Mouse (Mus musculus) erythroblast, adult 5-6 weeks (primary cell): ENCODE measurements around the gene Gm17387. TPM values are rescaled to one million over a fixed set of nuclear protein-coding genes. Genes with fewer than 3 reads are reported as not detected.

ENCODE experiments used
- ATAC-seq: replicated peaks from 2 replicates; pipeline ENCODE4 v1.8.0; 2016; ENCODE audit warnings: moderate number of reproducible peaks, mild to moderate bottlenecking, moderate TSS enrichment, inconsistent platforms; ENCODE audit not compliant: poor library complexity, low FRiP score, severe bottlenecking
- total RNA-seq, 2 experiments: library from RNA; stranded (forward) in 1 of 2; stranded (reverse) in 1 of 2; fragments of 150-400 nt in 1 of 2; fragments of 200-764, 138-1000 nt in 1 of 2; gene quantifications; 2 replicates each; pipeline versions ENCODE4 v1.2.3 to v1.2.4; 2015 to 2017; ENCODE audit warnings: low replicate concordance in 2 of 2

Gm17387 gene
- not detected in 2 replicates for total RNA-seq (2015; ENCODE audit: low replicate concordance)
- total RNA-seq (2017; ENCODE audit: low replicate concordance) = not detected in 2 replicates

GRCm38 (mm10) chr7:141028831-141029230 is at the start of gene Gm17387:
Gene Gm17387 (plus strand): TSS chr7:141029131.
- ATAC-seq = no peak

GRCm38 (mm10) chr7:140981704-140982103 is 47.2 kb upstream of the Gm17387 start:
- ATAC-seq = no peak

DNA sequence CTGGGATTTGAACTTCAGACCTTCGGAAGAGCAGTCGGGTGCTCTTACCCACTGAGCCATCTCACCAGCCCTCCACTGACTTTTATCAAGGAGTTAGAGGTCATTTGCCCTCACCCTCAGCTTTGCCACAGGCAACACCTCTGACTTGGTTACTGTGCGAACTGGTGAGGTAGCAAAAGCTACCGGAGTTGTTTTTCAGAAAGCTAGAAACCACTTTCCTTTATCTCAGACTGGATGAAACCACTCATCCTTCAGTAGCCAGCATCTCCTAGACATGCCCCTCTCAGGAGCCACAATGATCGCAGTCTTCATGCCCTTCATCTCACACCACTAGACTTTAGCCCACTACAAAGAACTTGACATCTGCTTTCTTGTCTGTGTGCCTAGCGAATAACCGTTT is 46.0 kb upstream of the Gm17387 start:
- no peak for ATAC-seq

GRCm38 (mm10) chr7:140987182-140988138 is 41.5 kb upstream of the Gm17387 start:
- ATAC-seq = no peak

DNA sequence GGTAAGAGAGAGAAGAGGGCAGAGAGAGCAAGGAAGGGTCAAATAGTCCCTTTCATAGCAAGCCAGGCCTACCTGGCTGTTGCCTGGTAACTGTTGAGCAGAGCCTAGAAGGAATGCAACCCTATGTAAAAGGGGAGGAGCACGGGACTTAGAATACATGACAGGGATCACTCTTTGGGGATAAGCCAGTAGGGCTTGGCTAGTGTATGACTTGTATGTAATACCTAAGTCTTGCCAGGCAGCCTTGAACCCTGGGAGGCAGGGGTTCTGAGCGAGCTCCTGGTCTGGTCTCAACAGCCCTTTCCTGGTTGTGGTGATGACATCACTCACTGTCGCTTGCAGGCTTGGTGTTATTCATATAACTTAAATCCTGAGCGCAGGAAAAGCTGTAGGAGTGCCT is 39.9 kb upstream of the Gm17387 start:
- ATAC-seq = no peak

GRCm38 (mm10) chr7:140990185-140990584 is 38.7 kb upstream of the Gm17387 start:
- ATAC-seq = no peak

- ATAC-seq = no peak
Measured at GRCm38 (mm10) chr7:140990622-140991021, 38.3 kb upstream of the Gm17387 start.

DNA sequence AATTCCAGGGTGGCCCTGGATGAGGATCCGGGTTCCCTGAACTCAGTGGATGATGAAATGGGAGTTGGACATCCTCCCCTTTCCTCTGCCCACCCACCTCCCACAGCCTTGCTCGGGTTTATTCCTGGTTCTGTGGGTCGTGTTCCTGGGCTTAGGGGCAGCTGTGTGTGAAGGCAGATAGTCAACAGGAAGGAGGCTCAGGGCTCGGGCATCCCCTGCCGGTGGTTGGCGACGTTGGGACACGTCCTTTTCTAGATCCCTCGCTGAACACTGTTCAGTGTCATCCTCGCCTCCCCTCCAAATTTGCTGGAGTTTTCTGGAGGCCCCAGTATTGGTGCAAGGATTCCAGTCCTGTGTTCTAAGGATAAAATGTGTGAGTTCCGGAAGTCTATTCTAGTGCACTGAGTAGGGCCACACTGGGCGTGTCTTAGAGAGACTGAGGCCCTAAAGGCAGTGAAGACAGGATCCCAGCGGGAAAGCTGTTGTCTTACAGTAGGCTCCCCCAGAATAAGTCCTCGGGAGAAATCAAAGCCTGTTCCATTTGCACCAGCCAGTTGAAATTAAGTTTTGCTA is 37.7 kb upstream of the Gm17387 start:
- no peak for ATAC-seq

- no peak for ATAC-seq
Measured at GRCm38 (mm10) chr7:140997817-140998216, 31.1 kb upstream of the Gm17387 start.

- ATAC-seq = no peak
Measured at GRCm38 (mm10) chr7:140998853-140999700, 29.9 kb upstream of the Gm17387 start.

DNA sequence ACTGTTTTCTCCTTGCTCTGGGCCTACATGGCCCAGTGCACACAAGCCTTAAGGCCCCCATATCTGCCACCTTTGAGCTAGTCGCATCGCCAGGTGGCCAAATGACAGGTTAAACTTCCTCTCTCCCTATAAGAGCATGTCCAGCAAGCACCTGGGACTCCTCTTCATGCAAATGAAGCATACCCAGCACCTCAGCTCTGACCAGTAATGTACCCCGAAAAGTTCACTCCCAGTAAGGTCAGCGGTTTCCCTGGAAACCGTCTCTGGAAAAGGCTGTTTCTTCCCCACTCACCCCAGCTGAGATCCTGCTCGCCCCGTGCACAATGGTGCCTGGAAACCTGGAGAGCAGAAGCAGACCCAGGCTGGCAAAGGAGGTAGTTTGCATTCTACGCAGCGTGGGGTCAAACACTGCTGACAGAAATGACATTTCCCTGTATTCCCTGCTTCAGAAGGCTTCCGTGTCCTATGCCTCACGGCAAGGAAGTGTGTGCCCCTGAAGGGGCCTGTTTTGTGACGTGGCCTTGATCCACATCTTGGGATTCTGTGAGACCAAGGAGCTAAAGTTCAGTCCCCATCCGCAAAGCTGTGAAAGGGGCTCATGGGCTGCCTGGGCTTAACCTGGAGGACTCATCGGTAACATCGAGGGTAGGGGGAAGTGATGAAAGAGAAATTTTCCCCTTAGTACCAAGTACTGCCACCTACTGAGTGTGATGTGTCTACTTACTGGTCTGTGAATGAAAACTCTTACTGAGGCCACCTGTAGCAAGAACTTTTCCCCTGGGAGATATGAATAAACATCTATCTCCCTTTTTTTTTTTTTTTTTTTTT is 27.8 kb upstream of the Gm17387 start:
- no peak for ATAC-seq

DNA sequence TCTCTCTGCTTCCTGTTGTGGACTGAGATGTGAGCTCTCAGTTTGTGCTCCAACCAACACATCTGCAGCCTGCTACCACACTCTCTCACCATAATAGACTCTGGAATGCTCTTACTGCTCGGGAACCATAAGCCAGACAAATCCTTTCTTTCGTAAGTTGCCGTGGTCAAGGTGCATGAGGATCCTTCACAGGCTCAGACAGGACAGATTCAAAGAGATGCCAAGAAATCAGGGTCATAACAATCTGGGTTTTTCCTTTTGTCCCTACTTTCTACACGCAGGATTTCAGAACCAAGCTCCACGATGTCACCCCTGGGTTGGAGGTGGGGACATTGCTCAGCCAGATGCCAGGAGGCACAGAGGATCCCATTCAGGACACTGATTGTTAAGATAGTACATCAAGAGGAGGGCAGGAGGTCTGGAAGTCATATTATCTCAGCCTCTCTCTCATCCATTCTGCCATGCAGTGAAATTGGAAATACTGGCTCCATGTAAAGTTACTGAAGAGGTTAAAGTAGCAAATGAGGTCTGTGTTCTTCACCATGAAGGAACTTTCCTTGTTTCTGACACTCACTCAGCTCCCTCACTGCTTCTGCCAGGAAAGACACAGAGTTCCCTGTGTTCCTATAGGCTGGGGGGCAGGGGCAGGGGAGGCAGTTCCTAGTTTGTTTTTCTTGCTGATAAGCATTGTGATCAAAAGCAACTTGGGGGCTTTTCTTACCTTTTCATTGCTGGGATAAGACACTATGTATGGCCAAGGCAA is 25.5 kb upstream of the Gm17387 start:
- no peak for ATAC-seq

GRCm38 (mm10) chr7:141006446-141006845 is 22.5 kb upstream of the Gm17387 start:
- ATAC-seq = no peak

- ATAC-seq = no peak
Measured at GRCm38 (mm10) chr7:141006914-141007313, 22.0 kb upstream of the Gm17387 start.

DNA sequence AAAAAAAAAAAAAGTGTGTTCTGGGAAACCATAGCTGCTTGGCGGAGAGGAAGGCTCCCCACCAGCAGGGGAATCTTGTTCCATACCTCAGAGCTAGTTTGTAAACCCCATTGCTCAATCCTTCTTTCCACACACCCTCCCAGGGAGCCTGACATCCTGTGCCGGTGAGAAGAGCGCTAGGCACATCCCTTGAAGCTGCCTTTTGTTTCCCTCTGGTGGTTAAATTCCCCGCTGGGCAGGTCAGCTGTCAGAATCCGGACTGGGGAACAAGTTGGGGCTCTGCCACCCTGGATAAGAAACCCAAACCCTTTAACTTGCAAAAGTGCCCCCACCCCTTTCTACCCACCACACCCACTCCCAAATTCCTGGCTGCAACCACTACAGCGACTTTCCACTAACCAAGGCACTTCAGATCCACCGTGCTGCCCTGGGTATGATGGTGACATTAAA is 20.6 kb upstream of the Gm17387 start:
- ATAC-seq = no peak

DNA sequence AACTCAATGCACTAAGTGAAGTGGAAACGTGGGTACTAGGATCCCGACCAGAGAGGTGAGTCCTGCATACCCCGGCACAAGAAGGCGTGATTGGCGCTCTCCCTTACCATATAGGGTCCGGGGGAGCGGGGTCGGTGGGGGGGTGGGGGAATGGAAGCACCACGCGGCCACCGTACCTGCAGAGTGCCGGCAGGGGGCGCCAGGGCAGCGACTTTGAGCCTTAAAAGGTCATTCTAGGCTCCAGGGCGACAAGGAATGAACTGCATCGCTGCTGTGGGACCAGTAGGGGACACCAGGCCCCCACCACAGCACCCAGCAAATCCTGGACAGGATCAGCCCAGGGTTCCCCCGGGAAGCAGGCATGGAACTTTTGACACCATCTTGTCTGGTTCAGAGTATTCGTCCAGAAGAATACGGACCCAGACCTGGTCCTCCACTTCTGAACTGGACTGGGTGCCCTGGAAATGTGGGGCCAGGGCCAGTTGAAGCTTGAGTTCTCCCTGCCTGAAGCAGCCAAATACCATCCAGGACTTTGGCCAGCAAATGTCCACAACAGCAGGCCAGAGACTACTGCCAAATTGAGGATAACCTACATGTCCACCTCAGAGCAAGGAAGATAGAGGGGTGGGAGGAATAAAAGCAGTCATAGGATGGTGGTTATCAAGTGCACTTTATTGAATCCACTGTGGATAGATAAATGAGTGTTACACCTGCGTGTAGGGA is 19.8 kb upstream of the Gm17387 start:
- peak; percentile 72 for ATAC-seq

DNA sequence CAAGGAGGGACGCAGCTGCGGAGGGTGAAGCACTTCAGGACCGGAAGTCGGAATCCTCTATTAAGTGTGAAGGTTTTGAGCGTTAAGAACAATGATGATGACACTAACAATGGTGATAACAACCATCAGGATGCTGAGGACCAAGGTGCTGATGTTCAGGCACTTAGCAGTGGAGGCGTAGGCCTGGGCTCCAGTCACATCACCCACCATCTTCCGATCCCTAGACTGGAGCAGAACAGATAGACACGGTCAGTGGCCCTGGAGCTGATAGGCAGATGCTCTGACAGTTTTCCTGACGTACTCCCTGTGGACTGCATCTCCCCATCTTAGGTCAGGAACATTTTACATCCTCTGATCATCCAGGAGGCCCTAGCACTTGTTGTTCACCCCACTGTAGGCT is 19.3 kb upstream of the Gm17387 start:
- ATAC-seq = no peak; the same call in none of the 2 replicates

- peak; percentile 46 for ATAC-seq
Measured at GRCm38 (mm10) chr7:141010593-141010992, 18.3 kb upstream of the Gm17387 start, which contains the start of gene Ifitm3. Gene Ifitm3 (minus strand): TSS chr7:141010770.
